Mouse (Mus musculus): Measurements from ENCODE around the gene Rer1.

The Rer1 gene

GRCm38 (mm10) chr4:155075137-155075536 is 11.0 kb downstream of the Rer1 start:
- DNase-seq (ENCODE audit: low spot score in 2 of 2), result no peak

GRCm38 (mm10) chr4:155074418-155074817 is 11.8 kb downstream of the Rer1 start:
- DNase-seq (ENCODE audit: low spot score in 2 of 2), result no peak

- DNase-seq (ENCODE audit: low spot score in 2 of 2), result no peak
Observed at GRCm38 (mm10) chr4:155070921-155071320, 15.3 kb downstream of the Rer1 start.

- DNase-seq (ENCODE audit: low spot score in 2 of 2), result no peak
Observed at GRCm38 (mm10) chr4:155070199-155070598, 16.0 kb downstream of the Rer1 start.

- no peak for DNase-seq (ENCODE audit: low spot score in 2 of 2)
Observed at GRCm38 (mm10) chr4:155069191-155069590, 17.0 kb downstream of the Rer1 start.

- DNase-seq (ENCODE audit: low spot score in 2 of 2), result no peak
Observed at GRCm38 (mm10) chr4:155068357-155068972, 17.7 kb downstream of the Rer1 start.

- DNase-seq (ENCODE audit: low spot score in 2 of 2), result peak; percentile 93 to 96
Observed at GRCm38 (mm10) chr4:155066834-155067522, 19.2 kb downstream of the Rer1 start, which contains the start of gene Pex10. Gene Pex10 (plus strand): TSS chr4:155067016.

- peak; percentile 91 to 92 for DNase-seq (ENCODE audit: low spot score in 2 of 2)
Observed at GRCm38 (mm10) chr4:155065970-155066833, 20.0 kb downstream of the Rer1 start.

GRCm38 (mm10) chr4:155064474-155064873 is 21.7 kb downstream of the Rer1 start:
- no peak for DNase-seq (ENCODE audit: low spot score in 2 of 2)

- no peak for DNase-seq (ENCODE audit: low spot score in 2 of 2)
Observed at GRCm38 (mm10) chr4:155063895-155064294, 22.3 kb downstream of the Rer1 start.

GRCm38 (mm10) chr4:155058325-155058724 is 27.9 kb downstream of the Rer1 start:
- no peak for DNase-seq (ENCODE audit: low spot score in 2 of 2)

- DNase-seq (ENCODE audit: low spot score in 2 of 2), result no peak
Observed at GRCm38 (mm10) chr4:155056724-155057123, 29.5 kb downstream of the Rer1 start, which contains the start of gene Plch2. Gene Plch2 (minus strand): TSS chr4:155056784.

GRCm38 (mm10) chr4:155050116-155050515 is 36.1 kb downstream of the Rer1 start:
- DNase-seq (ENCODE audit: low spot score in 2 of 2), result no peak

- no peak for DNase-seq (ENCODE audit: low spot score in 2 of 2)
Observed at GRCm38 (mm10) chr4:155046636-155047035, 39.5 kb downstream of the Rer1 start.

- DNase-seq (ENCODE audit: low spot score in 2 of 2), result no peak
Observed at GRCm38 (mm10) chr4:155043289-155043625, 42.9 kb downstream of the Rer1 start.

GRCm38 (mm10) chr4:155042606-155043288 is 43.4 kb downstream of the Rer1 start:
- DNase-seq (ENCODE audit: low spot score in 2 of 2), result no peak

GRCm38 (mm10) chr4:155040696-155041095 is 45.5 kb downstream of the Rer1 start:
- no peak for DNase-seq (ENCODE audit: low spot score in 2 of 2)

- no peak for DNase-seq (ENCODE audit: low spot score in 2 of 2)
Observed at GRCm38 (mm10) chr4:155040197-155040596, 46.0 kb downstream of the Rer1 start.

- DNase-seq (ENCODE audit: low spot score in 2 of 2), result no peak
Observed at GRCm38 (mm10) chr4:155034787-155035186, 51.4 kb downstream of the Rer1 start.

GRCm38 (mm10) chr4:155034202-155034601 is 52.0 kb downstream of the Rer1 start:
- no peak for DNase-seq (ENCODE audit: low spot score in 2 of 2)

GRCm38 (mm10) chr4:155033115-155033514 is 53.1 kb downstream of the Rer1 start:
- DNase-seq (ENCODE audit: low spot score in 2 of 2), result no peak

Measured in cerebellum, postnatal 4 days (tissue).